Mouse (Mus musculus) lung, embryonic 15.5 days (tissue): ENCODE data around the gene Fa2h. TPM values are rescaled to one million over a fixed set of nuclear protein-coding genes. Genes with fewer than 3 reads are reported as not detected.
A peak's percentile ranks its signal among the peaks of the same experiment; 100 is the strongest.

Source experiments
- ATAC-seq: fragments of 200-750 bp; cut with Nextera tagmentation; 2 replicates; pipeline ENCODE4 v1.8.0; 2017; ENCODE audit warnings: moderate number of reproducible peaks, borderline replicate concordance; ENCODE audit not compliant: low FRiP score, low TSS enrichment; ENCODE audit errors: extremely low read depth
- H3K27ac ChIP-seq: fragments of 300-500 bp; sonication (generic); 2 replicates; pipeline ENCODE4 v1.5.1; 2015; ENCODE audit warnings: moderate library complexity, mild to moderate bottlenecking, inconsistent platforms
- H3K27me3 ChIP-seq: fragments of 300-500 bp; sonication (generic); 2 replicates; pipeline ENCODE4 v1.6.1; 2015; ENCODE audit warnings: inconsistent platforms
- H3K36me3 ChIP-seq: fragments of 300-500 bp; sonication (generic); 2 replicates; pipeline ENCODE4 v1.6.1; 2015; ENCODE audit warnings: inconsistent platforms
- H3K4me1 ChIP-seq: fragments of 300-500 bp; sonication (generic); 2 replicates; pipeline ENCODE4 v1.6.1; 2015; ENCODE audit warnings: inconsistent platforms
- H3K4me2 ChIP-seq: fragments of 300-500 bp; sonication (generic); 2 replicates; pipeline ENCODE4 v1.6.1; 2015; ENCODE audit warnings: inconsistent platforms, mild to moderate bottlenecking, moderate library complexity
- H3K4me3 ChIP-seq: fragments of 300-500 bp; sonication (generic); 2 replicates; pipeline ENCODE4 v1.5.1; 2015; ENCODE audit warnings: mild to moderate bottlenecking, inconsistent platforms
- H3K9ac ChIP-seq: fragments of 300-500 bp; sonication (generic); 2 replicates; pipeline ENCODE4 v1.6.1; 2015; ENCODE audit warnings: inconsistent platforms
- H3K9me3 ChIP-seq: fragments of 300-500 bp; sonication (generic); 2 replicates; pipeline ENCODE4 v1.6.1; 2016; ENCODE audit warnings: inconsistent platforms
- WGBS: fragments of 180-500 bp; shearing (Covaris S2); methylation state at CpG from one replicate; pipeline ENCODE4 v1.1.7; 2015; 5-methylcytosine and 5-hydroxymethylcytosine counted together
- polyA plus RNA-seq: library from polyadenylated mRNA; unstranded; fragments of >200 nt; fragmentation: Nextera tagmentation; extraction: Ambion mirVana; gene quantifications from 2 replicates; pipeline ENCODE4 v1.2.1, GENCODE M21; 2015

The Fa2h gene
- polyA plus RNA-seq, 1 experiment from 2014 or later: 0.17 TPM

GRCm38 (mm10) chr8:111389581-111389980, 4.0 kb downstream of the Fa2h start:
- H3K4me3 ChIP-seq: no peak overlapping the region
- ATAC-seq: no peak
- H3K9me3 ChIP-seq: no peaks in the 10 kb centered on the region
- WGBS: 68% methylated on average over 4 of the region's 4 CpGs
- H3K4me1 ChIP-seq: peaks cover 12% of the 10 kb centered on the region
- no peak overlapping the region for H3K4me2 ChIP-seq
- H3K27me3 ChIP-seq: peaks cover 43% of the 10 kb centered on the region
- H3K36me3 ChIP-seq: no peaks in the 10 kb centered on the region
- H3K27ac ChIP-seq: no peak overlapping the region
- H3K9ac ChIP-seq: no peak overlapping the region

DNA sequence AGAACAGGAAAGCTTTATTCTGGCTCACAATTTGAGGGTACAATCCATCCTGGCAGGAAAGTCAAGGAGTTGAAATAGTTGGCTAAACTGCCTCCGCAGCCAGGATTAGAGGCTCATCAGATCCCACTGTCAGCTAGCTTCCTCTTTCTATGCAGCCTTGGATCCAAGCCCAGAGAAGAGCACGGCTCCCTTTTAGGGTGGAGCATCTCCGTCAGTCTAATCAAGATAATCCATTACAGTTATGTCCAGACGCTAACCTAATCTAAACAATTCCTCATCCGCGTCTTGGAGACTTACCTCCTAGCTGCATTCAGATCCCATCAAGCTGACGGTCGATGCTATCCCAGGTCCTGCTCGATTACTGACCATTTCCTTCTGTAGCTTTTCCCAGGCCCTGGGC, 7.7 kb downstream of the Fa2h start:
- WGBS: 31% methylated on average over 9 of the region's 9 CpGs
- Histone ChIP-seq H3K4me1 (no peaks in the 10 kb centered on the region), H3K4me2 (no peak overlapping the region), H3K27ac (no peak overlapping the region), H3K27me3 (peaks cover 9% of the 10 kb centered on the region; the same call in 1 of the 2 replicates), H3K4me3 (no peak overlapping the region), H3K9me3 (no peaks in the 10 kb centered on the region), H3K9ac (no peak overlapping the region), H3K36me3 (no peaks in the 10 kb centered on the region)
- no peak for ATAC-seq

GRCm38 (mm10) chr8:111384628-111385027, 9.0 kb downstream of the Fa2h start:
- Histone ChIP-seq H3K4me2 (no peak overlapping the region), H3K27me3 (0 out of 2 replicates have a peak, but pooled peaks cover 6% of the 10 kb centered on the region), H3K36me3 (no peaks in the 10 kb centered on the region), H3K9ac (no peak overlapping the region), H3K4me3 (no peak overlapping the region), H3K4me1 (no peaks in the 10 kb centered on the region), H3K27ac (no peak overlapping the region), H3K9me3 (no peaks in the 10 kb centered on the region)
- WGBS: 43% methylated on average over 2 of the region's 2 CpGs
- ATAC-seq: no peak

GRCm38 (mm10) chr8:111375192-111375591, 18.4 kb downstream of the Fa2h start:
- no peak for ATAC-seq

DNA sequence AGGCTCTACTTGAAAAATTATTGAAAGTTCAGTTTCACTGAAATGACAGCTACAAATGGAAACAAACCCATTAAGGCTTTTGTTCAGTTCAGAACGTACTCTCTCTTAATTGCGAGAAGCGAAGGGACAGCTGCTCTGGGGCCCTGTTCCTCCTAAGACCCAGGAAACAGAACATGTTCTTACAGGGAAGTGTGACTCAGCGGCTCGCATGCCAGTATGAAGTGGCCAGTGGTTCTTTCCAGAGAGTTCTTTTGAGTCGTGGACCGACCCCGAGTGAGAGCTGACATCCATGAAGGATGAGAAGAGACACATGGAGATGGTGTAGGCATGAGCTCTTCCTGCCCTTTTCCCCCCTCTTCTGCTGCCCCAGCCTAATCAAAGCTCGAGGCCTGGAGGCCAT, 23.9 kb downstream of the Fa2h start:
- Histone ChIP-seq H3K9ac (no peak overlapping the region), H3K36me3 (no peaks in the 10 kb centered on the region), H3K9me3 (no peaks in the 10 kb centered on the region), H3K27ac (no peak overlapping the region), H3K27me3 (no peaks in the 10 kb centered on the region), H3K4me2 (no peak overlapping the region), H3K4me3 (no peak overlapping the region), H3K4me1 (no peaks in the 10 kb centered on the region)
- no peak for ATAC-seq
- WGBS: 73% methylated on average over 9 of the region's 9 CpGs

More at GRCm38 (mm10) chr8:111375192-111375591, 18.4 kb downstream of the Fa2h start:
- Histone ChIP-seq H3K27me3 (no peaks in the 10 kb centered on the region), H3K9ac (no peak overlapping the region), H3K36me3 (no peaks in the 10 kb centered on the region), H3K4me2 (no peak overlapping the region), H3K4me3 (no peak overlapping the region), H3K9me3 (no peaks in the 10 kb centered on the region), H3K27ac (no peak overlapping the region), H3K4me1 (no peaks in the 10 kb centered on the region)
- 53% methylated on average over 6 of the region's 6 CpGs for WGBS

DNA sequence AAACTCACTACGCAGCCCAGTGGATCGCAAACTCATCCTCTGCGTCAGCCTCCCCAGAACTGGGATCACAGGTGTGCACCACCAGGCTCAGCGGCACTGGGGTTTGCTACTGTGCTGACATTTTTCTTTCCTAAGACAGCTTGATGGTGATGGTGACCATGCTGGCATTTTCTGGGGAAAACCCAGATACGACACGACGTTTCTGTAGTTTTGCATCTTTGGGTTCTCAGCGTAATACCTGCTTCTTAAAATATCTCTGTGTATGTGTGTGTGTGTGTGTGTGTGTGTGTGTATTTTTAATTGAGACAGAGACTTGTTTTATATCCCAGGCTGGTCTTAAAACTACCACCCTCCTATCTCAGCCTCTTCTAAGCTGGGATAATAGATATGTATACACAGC, 26.3 kb downstream of the Fa2h start:
- Histone ChIP-seq H3K9me3 (no peaks in the 10 kb centered on the region), H3K4me1 (no peaks in the 10 kb centered on the region), H3K9ac (no peak overlapping the region), H3K27ac (no peak overlapping the region), H3K27me3 (no peaks in the 10 kb centered on the region), H3K4me2 (peak overlapping the region; percentile 19; the same call in 1 of the 2 replicates), H3K36me3 (no peaks in the 10 kb centered on the region), H3K4me3 (no peak overlapping the region)
- WGBS: 74% methylated on average over 8 of the region's 8 CpGs
- ATAC-seq: no peak

- Histone ChIP-seq H3K4me2 (peak overlapping the region; percentile 19; the same call in 1 of the 2 replicates), H3K27me3 (no peaks in the 10 kb centered on the region), H3K4me1 (no peaks in the 10 kb centered on the region), H3K4me3 (no peak overlapping the region), H3K36me3 (no peaks in the 10 kb centered on the region), H3K9me3 (no peaks in the 10 kb centered on the region), H3K27ac (no peak overlapping the region), H3K9ac (no peak overlapping the region)
- WGBS: 30% methylated on average over 14 of the region's 14 CpGs
- ATAC-seq: no peak
Measured at GRCm38 (mm10) chr8:111366610-111367234, 26.9 kb downstream of the Fa2h start.

- H3K4me1 ChIP-seq: 0 out of 2 replicates have a peak, but pooled peaks cover 3% of the 10 kb centered on the region
- no peak overlapping the region for H3K27ac ChIP-seq
- H3K36me3 ChIP-seq: no peaks in the 10 kb centered on the region
- ATAC-seq: no peak
- no peak overlapping the region for H3K4me3 ChIP-seq
- no peaks in the 10 kb centered on the region for H3K9me3 ChIP-seq
- no peaks in the 10 kb centered on the region for H3K27me3 ChIP-seq
- H3K4me2 ChIP-seq: no peak overlapping the region
- no peak overlapping the region for H3K9ac ChIP-seq
- 71% methylated on average over 8 of the region's 8 CpGs for WGBS
Measured at GRCm38 (mm10) chr8:111363489-111363888, 30.1 kb downstream of the Fa2h start.

DNA sequence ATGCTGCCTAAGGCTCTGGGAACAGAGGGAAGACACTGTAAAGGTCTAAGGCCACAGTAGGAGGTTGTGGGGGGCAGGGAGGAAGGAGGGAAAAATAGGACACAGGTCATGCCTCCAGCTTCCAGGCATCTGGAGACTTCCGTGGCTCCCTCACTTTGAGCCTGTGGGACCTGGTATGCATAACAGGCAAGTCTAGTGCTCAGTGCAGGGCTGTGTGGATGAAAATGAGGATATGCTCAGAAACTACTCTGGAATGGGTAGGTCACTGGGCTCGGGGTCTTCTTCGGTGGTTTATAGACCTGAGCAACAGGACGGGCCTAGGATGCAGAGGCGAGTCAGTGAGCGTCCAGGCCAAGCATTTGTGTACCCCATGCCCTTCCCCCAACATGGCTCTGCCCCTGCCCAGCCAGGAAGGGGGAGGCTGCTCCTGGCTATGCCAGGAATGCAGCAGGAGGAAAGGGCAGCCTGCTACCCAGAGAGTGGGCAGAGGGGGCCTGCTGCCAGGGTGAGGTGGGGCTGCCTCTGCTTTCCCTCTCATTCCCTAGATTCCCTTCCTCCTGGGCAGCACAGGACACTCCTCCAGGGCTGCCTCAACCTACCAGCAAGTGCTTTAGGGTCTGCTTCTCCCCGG, 32.9 kb downstream of the Fa2h start:
- H3K9me3 ChIP-seq: no peaks in the 10 kb centered on the region
- H3K27me3 ChIP-seq: no peaks in the 10 kb centered on the region
- no peaks in the 10 kb centered on the region for H3K36me3 ChIP-seq
- H3K27ac ChIP-seq: no peak overlapping the region
- ATAC-seq: no peak
- H3K4me1 ChIP-seq: 0 out of 2 replicates have a peak, but pooled peaks cover 3% of the 10 kb centered on the region
- H3K9ac ChIP-seq: no peak overlapping the region
- WGBS: 51% methylated on average over 7 of the region's 7 CpGs
- H3K4me2 ChIP-seq: no peak overlapping the region
- no peak overlapping the region for H3K4me3 ChIP-seq

DNA sequence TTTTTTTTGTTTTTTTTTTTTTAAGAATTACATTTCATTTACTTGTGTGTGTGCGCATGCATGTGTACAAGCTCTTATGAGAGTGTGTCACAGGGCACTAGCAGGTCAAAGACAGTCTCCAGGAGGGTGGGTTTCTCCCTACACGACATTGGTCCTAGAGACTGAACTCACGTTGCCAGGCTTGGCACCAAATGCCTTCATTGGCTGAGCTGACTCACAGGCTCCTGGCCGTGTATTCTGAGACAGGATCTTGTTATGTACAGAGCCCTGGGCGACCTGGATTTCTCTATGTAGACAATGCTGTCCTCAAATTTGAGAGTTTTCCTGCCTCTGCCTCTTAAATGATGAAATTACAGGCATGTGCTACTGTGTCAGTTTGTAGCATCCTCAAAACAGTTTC, 33.7 kb downstream of the Fa2h start:
- WGBS: 65% methylated on average over 5 of the region's 5 CpGs
- H3K27me3 ChIP-seq: no peaks in the 10 kb centered on the region
- H3K4me2 ChIP-seq: no peak overlapping the region
- no peak overlapping the region for H3K4me3 ChIP-seq
- H3K27ac ChIP-seq: no peak overlapping the region
- H3K9me3 ChIP-seq: no peaks in the 10 kb centered on the region
- ATAC-seq: no peak
- H3K9ac ChIP-seq: no peak overlapping the region
- no peaks in the 10 kb centered on the region for H3K36me3 ChIP-seq
- H3K4me1 ChIP-seq: 0 out of 2 replicates have a peak, but pooled peaks cover 3% of the 10 kb centered on the region

DNA sequence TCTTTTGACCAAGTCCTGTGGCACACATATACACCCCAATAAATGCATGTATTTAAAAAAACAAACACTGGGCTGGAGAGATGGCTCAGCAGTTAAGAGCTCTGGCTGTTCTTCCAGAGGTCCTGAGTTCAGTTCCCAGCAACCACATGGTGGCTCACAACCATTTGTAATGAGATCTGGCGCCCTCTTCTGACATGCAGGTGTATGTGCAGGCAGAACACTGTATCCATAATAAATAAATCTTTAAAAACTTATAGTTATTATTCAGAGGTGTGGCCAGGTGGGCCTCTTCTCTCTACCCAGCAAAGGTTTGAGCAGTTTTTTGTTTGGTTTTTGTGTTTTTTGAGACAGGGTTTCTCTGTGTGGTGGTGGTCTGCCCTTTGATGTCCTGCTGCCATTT, 34.7 kb downstream of the Fa2h start:
- no peak overlapping the region for H3K27ac ChIP-seq
- ATAC-seq: no peak

DNA sequence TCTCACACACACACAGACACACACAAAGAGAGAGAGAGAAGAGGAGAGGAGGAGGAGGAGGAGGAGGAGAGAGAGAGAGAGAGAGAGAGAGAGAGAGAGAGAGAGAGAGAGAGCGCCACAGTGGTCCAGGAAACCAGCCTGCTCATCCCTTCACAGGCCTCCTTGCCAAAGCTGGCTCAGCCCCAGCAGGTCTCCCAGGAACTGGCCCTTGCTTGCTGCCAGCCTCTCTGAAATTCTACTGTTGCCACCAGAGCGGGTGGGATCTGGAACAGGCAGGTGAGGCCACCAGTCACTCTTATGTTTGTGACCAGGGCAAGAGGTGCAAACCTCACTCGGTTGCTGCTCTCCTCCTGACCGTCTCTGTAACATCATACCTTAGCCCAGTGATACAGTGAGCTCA, 36.2 kb downstream of the Fa2h start:
- 60% methylated on average over 4 of the region's 4 CpGs for WGBS
- no peak overlapping the region for H3K4me2 ChIP-seq
- no peaks in the 10 kb centered on the region for H3K36me3 ChIP-seq
- ATAC-seq: no peak
- no peak overlapping the region for H3K9ac ChIP-seq
- H3K4me3 ChIP-seq: no peak overlapping the region
- H3K27ac ChIP-seq: no peak overlapping the region
- no peaks in the 10 kb centered on the region for H3K27me3 ChIP-seq
- H3K4me1 ChIP-seq: 0 out of 2 replicates have a peak, but pooled peaks cover 3% of the 10 kb centered on the region
- H3K9me3 ChIP-seq: no peaks in the 10 kb centered on the region

More for the DNA sequence above, 34.7 kb downstream of the Fa2h start:
- no peak overlapping the region for H3K4me2 ChIP-seq
- H3K9me3 ChIP-seq: no peaks in the 10 kb centered on the region
- no peak overlapping the region for H3K4me3 ChIP-seq
- H3K36me3 ChIP-seq: no peaks in the 10 kb centered on the region
- no peaks in the 10 kb centered on the region for H3K27me3 ChIP-seq
- 0 out of 2 replicates have a peak, but pooled peaks cover 3% of the 10 kb centered on the region for H3K4me1 ChIP-seq
- 50% methylated on average over 1 of the region's 1 CpGs for WGBS
- H3K9ac ChIP-seq: no peak overlapping the region
